Mouse (Mus musculus): ENCODE data around the gene Ptch1. TPM values are rescaled to one million over a fixed set of nuclear protein-coding genes. Genes with fewer than 3 reads are reported as not detected.
A peak's percentile ranks its signal among the peaks of the same experiment; 100 is the strongest.

Ptch1 gene
- polyA plus RNA-seq, 1 experiment: 63.6 TPM

DNA sequence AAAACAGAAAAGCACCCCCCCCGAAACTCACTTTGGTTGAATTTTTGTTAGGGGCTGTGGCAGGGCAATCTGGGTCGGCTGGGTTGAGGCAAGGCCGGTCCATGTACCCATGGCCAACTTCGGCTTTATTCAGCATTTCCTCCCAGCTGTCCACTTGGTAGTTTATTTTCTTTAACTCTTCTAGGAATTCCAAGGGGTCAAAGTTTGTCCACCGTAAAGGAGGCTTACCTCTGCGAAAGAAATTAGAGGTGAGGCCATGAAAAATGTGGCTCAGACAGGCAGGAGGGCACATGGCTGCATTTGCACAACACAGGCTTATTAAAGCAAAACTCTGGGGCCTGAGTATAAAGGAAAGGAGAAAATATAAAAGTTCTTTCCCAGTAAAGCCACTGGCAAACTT, 29.9 kb downstream of the Ptch1 start:
- no peak overlapping the region for H3K4me3 ChIP-seq (replicated peaks; ENCODE audit: insufficient read depth, low read depth, low read length)
- DNase-seq: no peak
- TF ChIP-seq CTCF (IDR thresholded peaks at IDR 0.05; ENCODE audit: borderline replicate concordance, insufficient read depth, low read depth, low read length) (no peak), POLR2A (IDR thresholded peaks at IDR 0.05; ENCODE audit: borderline replicate concordance, insufficient read depth, low read length) (no peak)
- no peak overlapping the region for H3K27ac ChIP-seq (ENCODE audit: insufficient read depth, low read length)
- H3K27me3 ChIP-seq (ENCODE audit: control insufficient read depth, insufficient read depth, low read length): no peaks in the 10 kb centered on the region
- WGBS: 78% methylated on average over 6 of the region's 6 CpGs
- peaks cover 19% of the 10 kb centered on the region for H3K4me1 ChIP-seq (ENCODE audit: control insufficient read depth, insufficient read depth, low read length)

DNA sequence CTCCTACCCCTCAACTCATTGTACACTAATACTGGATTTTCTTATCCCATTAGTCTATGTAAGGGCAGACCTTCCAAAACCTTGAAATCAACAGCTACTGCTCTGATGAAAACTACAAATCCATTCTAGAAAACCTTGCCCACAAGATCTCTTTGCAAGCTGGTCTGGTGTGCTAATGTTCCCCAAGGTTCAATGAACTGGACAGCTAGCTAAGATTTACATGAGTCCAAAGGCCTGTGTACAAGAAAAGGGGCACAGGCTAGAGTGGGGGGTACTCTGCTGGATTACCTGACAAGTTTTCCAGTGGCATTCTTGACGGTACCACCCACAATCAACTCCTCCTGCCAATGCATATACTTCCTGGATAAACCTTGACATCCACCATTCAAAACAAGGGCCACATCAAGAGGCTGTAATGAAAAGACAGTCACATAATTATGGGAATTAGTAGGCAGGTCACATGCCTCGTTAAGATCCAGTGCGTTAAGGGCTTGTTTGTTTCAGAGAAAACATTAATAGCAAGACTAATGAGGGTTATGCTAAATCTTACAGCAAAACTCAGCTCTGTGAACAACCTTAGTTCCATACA, 30.5 kb downstream of the Ptch1 start:
- Histone ChIP-seq H3K4me1 (ENCODE audit: control insufficient read depth, insufficient read depth, low read length) (peaks cover 15% of the 10 kb centered on the region), H3K4me3 (replicated peaks; ENCODE audit: insufficient read depth, low read depth, low read length) (no peak overlapping the region), H3K27ac (ENCODE audit: insufficient read depth, low read length) (no peak overlapping the region), H3K27me3 (ENCODE audit: control insufficient read depth, insufficient read depth, low read length) (no peaks in the 10 kb centered on the region)
- WGBS: 60% methylated on average over 3 of the region's 3 CpGs
- TF ChIP-seq POLR2A (IDR thresholded peaks at IDR 0.05; ENCODE audit: borderline replicate concordance, insufficient read depth, low read length) (no peak), CTCF (IDR thresholded peaks at IDR 0.05; ENCODE audit: borderline replicate concordance, insufficient read depth, low read depth, low read length) (no peak)
- DNase-seq: no peak

DNA sequence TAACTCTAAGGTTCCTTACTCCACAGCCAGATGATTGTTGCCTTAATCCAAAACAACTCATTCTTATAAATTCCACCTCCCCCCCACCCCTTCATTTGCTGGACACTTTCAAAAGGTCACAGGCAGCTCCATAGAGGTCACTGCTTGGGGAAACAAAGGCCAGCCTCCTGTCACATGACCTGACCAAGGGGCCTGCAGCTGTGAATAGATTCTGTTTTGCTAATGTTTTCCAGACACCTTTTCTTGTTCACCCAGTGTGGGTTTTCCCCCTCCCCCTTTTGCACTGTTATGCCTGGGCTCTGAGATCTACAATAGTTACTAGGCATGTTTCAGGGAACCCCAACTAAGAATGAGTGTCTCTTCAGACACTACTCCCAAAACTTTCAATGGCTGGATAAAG, 31.9 kb downstream of the Ptch1 start:
- Histone ChIP-seq H3K27me3 (ENCODE audit: control insufficient read depth, insufficient read depth, low read length) (no peaks in the 10 kb centered on the region), H3K4me3 (replicated peaks; ENCODE audit: insufficient read depth, low read depth, low read length) (no peak overlapping the region), H3K4me1 (ENCODE audit: control insufficient read depth, insufficient read depth, low read length) (peaks cover 13% of the 10 kb centered on the region), H3K27ac (ENCODE audit: insufficient read depth, low read length) (no peak overlapping the region)
- TF ChIP-seq POLR2A (IDR thresholded peaks at IDR 0.05; ENCODE audit: borderline replicate concordance, insufficient read depth, low read length): no peak
- TF ChIP-seq CTCF (IDR thresholded peaks at IDR 0.05; ENCODE audit: borderline replicate concordance, insufficient read depth, low read depth, low read length): no peak
- no peak for DNase-seq

DNA sequence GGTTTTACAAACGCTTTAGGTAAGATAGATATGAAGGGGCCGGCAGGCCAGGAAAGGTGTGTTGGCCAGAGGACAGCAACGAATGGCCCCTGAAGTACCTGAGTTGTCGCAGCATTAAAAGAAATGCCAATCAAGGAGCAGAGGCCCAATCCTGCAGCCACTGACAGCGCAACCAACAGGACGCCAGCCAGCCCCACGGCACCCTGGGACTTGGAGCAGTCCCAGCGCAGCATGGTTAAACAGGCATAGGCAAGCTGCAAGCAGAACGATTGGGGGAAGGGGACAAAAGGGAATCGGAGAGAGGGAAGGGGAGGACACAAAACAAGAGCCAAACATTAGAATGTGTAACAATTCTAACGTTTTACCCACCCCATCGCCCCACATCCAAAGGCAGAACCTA, 32.8 kb downstream of the Ptch1 start:
- no peak overlapping the region for H3K27ac ChIP-seq (ENCODE audit: insufficient read depth, low read length)
- DNase-seq: peak; percentile 58 to 59
- H3K4me1 ChIP-seq (ENCODE audit: control insufficient read depth, insufficient read depth, low read length): peaks cover 13% of the 10 kb centered on the region
- TF ChIP-seq CTCF (IDR thresholded peaks at IDR 0.05; ENCODE audit: borderline replicate concordance, insufficient read depth, low read depth, low read length) (no peak), POLR2A (IDR thresholded peaks at IDR 0.05; ENCODE audit: borderline replicate concordance, insufficient read depth, low read length) (no peak)
- H3K27me3 ChIP-seq (ENCODE audit: control insufficient read depth, insufficient read depth, low read length): no peaks in the 10 kb centered on the region
- no peak overlapping the region for H3K4me3 ChIP-seq (replicated peaks; ENCODE audit: insufficient read depth, low read depth, low read length)
- WGBS: 35% methylated on average over 12 of the region's 12 CpGs

DNA sequence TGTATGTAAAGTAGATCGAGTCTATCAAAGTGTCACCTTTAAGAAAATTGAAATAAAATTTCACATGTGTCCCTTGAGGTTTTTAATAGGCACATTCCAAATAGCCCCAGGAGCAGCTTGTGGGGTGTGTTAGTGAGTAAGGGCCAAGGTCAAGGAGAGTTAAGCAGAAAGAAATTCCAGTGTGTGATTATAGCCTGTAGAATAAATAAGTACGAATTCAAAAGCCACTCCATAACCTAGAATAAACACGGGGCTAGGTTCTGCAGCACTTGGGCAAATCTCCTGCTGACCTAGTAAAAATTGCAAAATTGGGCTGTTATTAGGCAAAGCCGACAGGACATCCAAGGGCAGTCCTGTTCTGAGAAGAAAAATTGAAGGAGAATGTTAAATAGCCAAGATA, 38.4 kb downstream of the Ptch1 start:
- Histone ChIP-seq H3K27ac (ENCODE audit: insufficient read depth, low read length) (no peak overlapping the region), H3K4me1 (ENCODE audit: control insufficient read depth, insufficient read depth, low read length) (peaks cover 5% of the 10 kb centered on the region; the same call in 1 of the 2 replicates), H3K27me3 (ENCODE audit: control insufficient read depth, insufficient read depth, low read length) (no peaks in the 10 kb centered on the region), H3K4me3 (replicated peaks; ENCODE audit: insufficient read depth, low read depth, low read length) (no peak overlapping the region)
- no peak for DNase-seq
- TF ChIP-seq POLR2A (IDR thresholded peaks at IDR 0.05; ENCODE audit: borderline replicate concordance, insufficient read depth, low read length) (no peak), CTCF (IDR thresholded peaks at IDR 0.05; ENCODE audit: borderline replicate concordance, insufficient read depth, low read depth, low read length) (no peak)
- 86% methylated on average over 4 of the region's 4 CpGs for WGBS

DNA sequence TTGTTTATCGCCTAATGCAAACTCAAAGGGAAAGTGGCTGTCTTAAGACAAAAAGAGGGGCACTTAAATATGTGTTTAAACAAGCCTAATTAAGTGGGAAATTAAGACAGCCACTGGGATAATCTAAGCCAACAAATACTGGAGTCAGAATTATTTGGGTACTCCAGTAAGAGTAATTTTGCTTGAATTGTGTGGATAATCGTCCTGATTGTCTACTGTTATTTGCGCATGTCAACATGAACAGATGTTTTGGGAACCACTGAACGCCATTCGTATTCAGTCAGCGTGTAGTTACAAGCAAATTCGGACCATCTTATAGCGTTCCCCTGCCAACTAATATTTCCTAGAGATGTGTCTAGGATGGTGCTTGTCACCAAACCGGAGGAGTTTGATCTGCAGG, 42.5 kb downstream of the Ptch1 start:
- TF ChIP-seq POLR2A (IDR thresholded peaks at IDR 0.05; ENCODE audit: borderline replicate concordance, insufficient read depth, low read length): no peak
- TF ChIP-seq CTCF (IDR thresholded peaks at IDR 0.05; ENCODE audit: borderline replicate concordance, insufficient read depth, low read depth, low read length): no peak
- H3K4me1 ChIP-seq (ENCODE audit: control insufficient read depth, insufficient read depth, low read length): peaks cover 13% of the 10 kb centered on the region
- H3K27me3 ChIP-seq (ENCODE audit: control insufficient read depth, insufficient read depth, low read length): no peaks in the 10 kb centered on the region
- H3K4me3 ChIP-seq (replicated peaks; ENCODE audit: insufficient read depth, low read depth, low read length): no peak overlapping the region
- no peak for DNase-seq
- WGBS: 68% methylated on average over 9 of the region's 9 CpGs
- H3K27ac ChIP-seq (ENCODE audit: insufficient read depth, low read length): no peak overlapping the region

DNA sequence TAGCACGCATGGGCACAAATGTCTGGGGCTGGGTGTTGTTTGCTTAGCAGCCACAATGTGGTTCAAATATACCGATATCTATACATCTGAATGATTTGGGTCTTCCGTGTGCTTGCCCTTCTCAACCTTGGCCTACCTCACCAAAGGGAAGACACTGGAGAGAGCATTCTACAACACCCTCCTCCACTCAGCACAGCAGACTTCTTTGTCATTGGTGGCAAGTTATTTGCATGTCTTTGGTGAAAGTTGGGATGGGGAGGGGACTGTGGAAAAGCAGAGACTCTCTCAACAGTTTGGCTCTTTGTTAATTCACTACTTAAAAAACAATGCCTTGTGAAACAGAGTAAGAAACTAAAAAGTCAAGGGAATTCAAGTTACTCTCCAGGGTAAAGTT, 43.0 kb downstream of the Ptch1 start:
- H3K27ac ChIP-seq (ENCODE audit: insufficient read depth, low read length): no peak overlapping the region
- TF ChIP-seq CTCF (IDR thresholded peaks at IDR 0.05; ENCODE audit: borderline replicate concordance, insufficient read depth, low read depth, low read length): no peak
- TF ChIP-seq POLR2A (IDR thresholded peaks at IDR 0.05; ENCODE audit: borderline replicate concordance, insufficient read depth, low read length): no peak
- H3K27me3 ChIP-seq (ENCODE audit: control insufficient read depth, insufficient read depth, low read length): no peaks in the 10 kb centered on the region
- WGBS: 47% methylated on average over 3 of the region's 3 CpGs
- peaks cover 17% of the 10 kb centered on the region for H3K4me1 ChIP-seq (ENCODE audit: control insufficient read depth, insufficient read depth, low read length)
- DNase-seq: no peak
- no peak overlapping the region for H3K4me3 ChIP-seq (replicated peaks; ENCODE audit: insufficient read depth, low read depth, low read length)

DNA sequence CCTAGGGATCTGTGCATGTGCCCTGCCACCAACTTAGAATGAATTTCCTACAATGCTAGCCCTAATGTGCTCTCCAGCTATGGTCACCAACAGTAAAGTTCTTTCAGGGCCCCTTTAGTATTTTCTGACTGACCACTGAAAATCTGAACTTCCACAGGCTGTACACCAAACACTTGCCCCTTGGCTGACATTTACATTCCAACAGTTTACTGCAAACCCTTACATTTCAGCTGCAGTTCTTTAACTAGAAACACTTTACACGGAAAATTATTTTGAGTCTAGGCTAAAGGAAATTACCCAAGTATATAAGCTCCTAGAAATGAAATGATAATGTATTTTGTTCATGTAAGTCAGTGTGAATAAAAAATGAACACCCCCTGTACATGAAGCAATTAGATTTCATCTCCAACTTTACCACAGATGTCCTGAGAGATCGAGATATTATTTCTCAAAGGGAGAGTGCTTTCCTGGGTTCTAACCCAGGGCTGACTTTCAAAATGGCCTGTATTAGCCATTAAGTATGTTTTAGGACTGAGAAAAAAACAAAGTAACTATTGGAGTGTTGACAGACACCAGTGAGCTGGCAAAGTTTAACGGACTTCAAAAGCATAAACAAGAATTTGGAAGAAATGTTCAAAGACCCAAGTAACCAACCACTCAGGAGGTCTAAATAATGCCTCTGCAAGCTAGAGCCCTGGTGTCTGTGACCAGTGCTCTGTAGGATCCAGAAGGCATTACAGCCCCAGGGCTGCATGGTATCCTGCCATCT, 43.6 kb downstream of the Ptch1 start:
- Histone ChIP-seq H3K4me1 (ENCODE audit: control insufficient read depth, insufficient read depth, low read length) (peaks cover 21% of the 10 kb centered on the region), H3K4me3 (replicated peaks; ENCODE audit: insufficient read depth, low read depth, low read length) (no peak overlapping the region), H3K27ac (ENCODE audit: insufficient read depth, low read length) (no peak overlapping the region), H3K27me3 (ENCODE audit: control insufficient read depth, insufficient read depth, low read length) (no peaks in the 10 kb centered on the region)
- no peak for DNase-seq
- TF ChIP-seq POLR2A (IDR thresholded peaks at IDR 0.05; ENCODE audit: borderline replicate concordance, insufficient read depth, low read length) (no peak), CTCF (IDR thresholded peaks at IDR 0.05; ENCODE audit: borderline replicate concordance, insufficient read depth, low read depth, low read length) (no peak)
- WGBS: 55% methylated on average over 3 of the region's 3 CpGs
